Mouse (Mus musculus) G1E (cell line): ENCODE data around the gene Clint1. TPM values are rescaled to one million over a fixed set of nuclear protein-coding genes. Genes with fewer than 3 reads are reported as not detected.

Experiments used
- ATAC-seq: 2 replicates; pipeline ENCODE4 v1.8.0; 2016; ENCODE audit warnings: mild to moderate bottlenecking; ENCODE audit not compliant: insufficient number of reproducible peaks, poor library complexity, low FRiP score, severe bottlenecking; ENCODE audit errors: extremely low read depth
- DNase-seq: peaks from one replicate; pipeline ENCODE4 v3.0.0; 2012; ENCODE audit warnings: low spot score
- H3K27me3 ChIP-seq: 2 replicates; pipeline ENCODE4 v1.6.1; 2012; ENCODE audit warnings: mild to moderate bottlenecking, low read length, inconsistent platforms; ENCODE audit not compliant: insufficient read depth
- H3K36me3 ChIP-seq: replicated peaks from 2 replicates; pipeline ENCODE3; 2012; ENCODE audit warnings: mild to moderate bottlenecking, inconsistent platforms
- H3K4me1 ChIP-seq: 2 replicates; pipeline ENCODE4 v1.6.1; 2012; ENCODE audit warnings: low read depth, low read length, inconsistent platforms, mixed read lengths; ENCODE audit not compliant: insufficient read depth
- H3K4me3 ChIP-seq: 2 replicates; pipeline ENCODE4 v1.5.1; 2012; ENCODE audit warnings: low read depth, mild to moderate bottlenecking, inconsistent platforms, low read length, moderate library complexity, mixed read lengths
- H3K9me3 ChIP-seq: replicated peaks from 2 replicates; pipeline ENCODE4 v1.6.1; 2012; ENCODE audit warnings: inconsistent platforms
- CTCF ChIP-seq: IDR thresholded peaks from 2 replicates; pipeline ENCODE4 v1.5.1; 2012; ENCODE audit warnings: low read depth, low read length, inconsistent platforms, mixed read lengths
- GATA1 ChIP-seq: IDR thresholded peaks from 2 replicates; pipeline ENCODE4 v1.6.1; 2012; ENCODE audit warnings: borderline replicate concordance, low read length, inconsistent platforms, mixed read lengths
- GATA2 ChIP-seq: IDR thresholded peaks from 2 replicates; pipeline ENCODE4 v1.6.1; 2012; ENCODE audit warnings: low read depth, low read length, inconsistent platforms, borderline replicate concordance
- POLR2AphosphoS5 ChIP-seq: IDR thresholded peaks from 2 replicates; pipeline ENCODE4 v1.6.1; 2012; ENCODE audit warnings: low read depth, low read length, inconsistent platforms; ENCODE audit not compliant: insufficient replicate concordance
- TAL1 ChIP-seq: conservative IDR thresholded peaks from 2 replicates; pipeline ENCODE4 v1.6.1; 2012; ENCODE audit warnings: low read depth, low read length, inconsistent platforms, mixed read lengths
- polyA plus RNA-seq: library from polyadenylated mRNA; stranded (reverse); fragments of >175 nt; gene quantifications from 2 replicates; pipeline ENCODE4 v1.2.3, GENCODE M21; 2012
- total RNA-seq, 2 experiments: library from RNA; stranded (forward) in 1 of 2; stranded (reverse) in 1 of 2; fragments of 200-1000 nt in 1 of 2; fragments of >200 nt in 1 of 2; fragmentation: Nextera tagmentation in 1 of 2; gene quantifications; 2 replicates each; pipeline ENCODE4 v1.2.3; 2014 to 2017

Clint1 gene
- total and polyA plus RNA-seq, 3 experiments = 112 to 386 (median 259) TPM

DNA sequence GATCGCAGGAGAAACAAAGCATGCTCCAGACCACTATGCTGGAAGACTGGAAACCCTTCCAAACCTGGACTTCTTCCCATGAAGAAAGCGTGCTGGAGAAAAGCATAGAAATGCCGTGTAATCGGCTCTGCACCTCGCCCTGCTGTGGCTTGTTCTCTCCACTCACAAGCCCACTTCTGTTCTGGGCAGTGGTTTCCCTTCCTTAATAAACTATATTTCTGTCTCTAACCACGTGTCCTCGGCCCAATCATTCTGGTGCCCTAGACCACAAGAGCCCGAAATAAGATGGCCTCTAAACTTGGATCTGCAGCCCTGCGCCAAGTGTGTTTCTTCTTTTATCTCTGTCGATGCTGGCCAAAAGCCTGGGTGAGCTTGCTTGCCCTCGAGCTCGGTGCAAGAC is 44.0 kb upstream of the Clint1 start:
- peaks cover 83% of the 10 kb centered on the region for H3K4me1 ChIP-seq
- H3K36me3 ChIP-seq = no peaks in the 10 kb centered on the region
- no peak for DNase-seq
- TF ChIP-seq GATA1 (no peak), POLR2AphosphoS5 (no peak), GATA2 (no peak), CTCF (no peak), TAL1 (no peak)
- ATAC-seq = no peak
- no peaks in the 10 kb centered on the region for H3K27me3 ChIP-seq
- peak overlapping the region; percentile 21; the same call in 1 of the 2 replicates for H3K4me3 ChIP-seq
- H3K9me3 ChIP-seq = no peaks in the 10 kb centered on the region

DNA sequence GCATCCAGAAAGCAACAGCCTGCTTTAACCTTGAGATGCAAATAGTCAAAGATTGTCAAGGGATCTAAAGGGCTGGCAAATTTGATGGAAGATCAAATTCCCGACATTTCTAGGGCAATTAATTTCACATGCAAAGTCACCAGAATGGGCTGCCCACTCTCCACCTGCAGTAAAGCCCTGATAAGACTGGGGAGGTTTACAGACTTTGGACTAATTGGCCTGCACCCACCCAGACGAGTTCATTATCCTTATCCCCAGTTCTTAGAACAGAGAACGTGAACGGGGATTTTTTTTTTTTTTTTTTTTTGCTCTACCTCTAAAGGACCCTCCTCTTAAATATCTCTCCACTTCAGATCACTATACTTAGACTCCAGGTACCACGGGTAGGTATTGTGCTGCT is 42.4 kb upstream of the Clint1 start:
- Histone ChIP-seq H3K4me1 (peaks cover 77% of the 10 kb centered on the region), H3K4me3 (no peak overlapping the region; the same call in 1 of the 2 replicates), H3K9me3 (no peaks in the 10 kb centered on the region), H3K27me3 (no peaks in the 10 kb centered on the region), H3K36me3 (no peaks in the 10 kb centered on the region)
- TF ChIP-seq GATA2 (no peak), TAL1 (no peak), CTCF (no peak), GATA1 (no peak), POLR2AphosphoS5 (no peak)
- DNase-seq = no peak
- ATAC-seq = no peak

DNA sequence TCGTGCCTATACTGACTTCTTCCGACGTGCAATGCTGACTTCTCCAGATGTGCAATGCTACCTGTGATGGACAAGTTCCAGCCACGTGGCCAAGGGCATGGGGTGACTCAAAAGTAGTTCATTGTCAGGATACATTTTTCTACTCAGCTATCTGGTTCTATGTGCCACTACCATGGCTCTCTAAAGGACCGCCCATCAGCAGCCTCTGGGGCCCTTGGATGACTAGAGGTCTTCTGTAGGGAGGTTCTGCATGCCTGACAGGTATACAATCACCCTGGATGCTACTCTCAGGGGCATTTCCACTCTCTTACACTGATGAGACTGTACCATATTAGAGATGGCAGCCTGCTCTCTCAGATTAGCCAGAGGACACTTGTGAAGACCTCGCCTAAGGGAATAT is 41.8 kb upstream of the Clint1 start:
- Histone ChIP-seq H3K36me3 (no peaks in the 10 kb centered on the region), H3K4me3 (no peak overlapping the region; the same call in 1 of the 2 replicates), H3K9me3 (no peaks in the 10 kb centered on the region), H3K27me3 (no peaks in the 10 kb centered on the region), H3K4me1 (peaks cover 72% of the 10 kb centered on the region)
- no peak for DNase-seq
- no peak for TF ChIP-seq TAL1
- TF ChIP-seq GATA1 = no peak
- no peak for TF ChIP-seq GATA2
- TF ChIP-seq CTCF = no peak
- TF ChIP-seq POLR2AphosphoS5 = no peak
- ATAC-seq = no peak

DNA sequence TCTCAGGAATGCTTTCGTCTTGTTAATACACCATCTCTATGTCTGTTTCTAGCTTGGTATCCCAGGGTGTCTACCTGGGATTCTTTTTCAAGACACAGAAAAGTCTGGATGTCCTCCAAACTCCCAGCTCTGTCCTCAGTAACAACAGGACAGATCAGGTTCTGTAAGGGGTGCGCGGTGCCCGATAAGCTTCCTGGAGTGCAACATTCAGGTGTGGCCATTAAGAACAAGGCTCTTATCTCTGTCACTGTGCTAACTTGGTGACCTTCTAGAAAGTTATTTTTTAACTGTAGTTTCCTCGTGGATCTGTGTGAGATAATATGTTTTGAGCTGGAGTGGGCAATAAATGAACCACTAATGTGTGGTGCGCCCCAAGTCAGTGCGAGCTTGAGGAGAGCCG is 41.0 kb upstream of the Clint1 start:
- Histone ChIP-seq H3K4me1 (peaks cover 67% of the 10 kb centered on the region), H3K9me3 (no peaks in the 10 kb centered on the region), H3K36me3 (no peaks in the 10 kb centered on the region), H3K27me3 (no peaks in the 10 kb centered on the region), H3K4me3 (no peak overlapping the region; the same call in 1 of the 2 replicates)
- no peak for TF ChIP-seq GATA1
- no peak for TF ChIP-seq CTCF
- no peak for TF ChIP-seq GATA2
- TF ChIP-seq TAL1 = no peak
- DNase-seq = no peak
- no peak for ATAC-seq

DNA sequence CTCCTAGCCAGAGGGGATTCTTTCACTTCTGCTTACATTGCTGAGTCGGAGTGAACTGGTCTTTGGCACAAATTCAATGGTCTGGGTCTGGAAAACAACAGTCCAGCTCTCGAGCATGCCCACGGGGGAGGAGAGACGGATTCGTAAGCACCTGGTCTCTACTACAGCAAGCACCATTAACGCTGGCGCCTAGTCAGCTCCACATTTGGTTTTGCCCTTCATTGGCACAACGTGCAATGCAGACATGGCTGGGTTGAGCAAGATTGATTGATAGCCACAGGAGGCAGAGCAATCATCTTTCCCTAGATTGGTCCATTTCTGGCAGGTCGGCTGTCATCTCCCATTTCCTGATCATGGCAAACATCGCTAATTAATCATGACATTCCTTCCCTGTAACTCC is 36.2 kb upstream of the Clint1 start:
- DNase-seq (no peak), ATAC-seq (no peak)
- no peaks in the 10 kb centered on the region for H3K9me3 ChIP-seq
- peaks cover 24% of the 10 kb centered on the region for H3K4me1 ChIP-seq
- H3K36me3 ChIP-seq = no peaks in the 10 kb centered on the region
- no peak for TF ChIP-seq GATA1
- TF ChIP-seq CTCF = no peak
- no peak overlapping the region for H3K4me3 ChIP-seq
- H3K27me3 ChIP-seq = no peaks in the 10 kb centered on the region

DNA sequence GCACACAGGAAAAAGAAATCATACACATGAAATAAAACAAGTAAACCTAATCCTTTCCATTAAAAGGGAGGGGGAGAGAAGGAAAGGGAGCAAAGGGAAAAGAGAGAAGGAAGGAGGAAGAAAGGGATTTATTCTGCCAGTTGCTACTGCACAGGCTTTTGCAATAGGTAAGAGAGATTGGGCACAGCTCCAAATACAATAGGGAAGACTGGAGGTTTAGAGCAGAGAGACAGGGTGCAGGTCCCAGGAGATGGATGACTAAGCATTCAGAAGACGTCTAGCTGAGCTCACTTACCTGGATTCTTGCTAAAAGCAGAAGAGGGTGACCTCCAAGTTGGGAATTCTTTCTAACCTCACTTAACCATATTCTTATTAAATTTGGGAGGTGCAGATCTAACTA is 35.1 kb upstream of the Clint1 start:
- ATAC-seq = no peak

DNA sequence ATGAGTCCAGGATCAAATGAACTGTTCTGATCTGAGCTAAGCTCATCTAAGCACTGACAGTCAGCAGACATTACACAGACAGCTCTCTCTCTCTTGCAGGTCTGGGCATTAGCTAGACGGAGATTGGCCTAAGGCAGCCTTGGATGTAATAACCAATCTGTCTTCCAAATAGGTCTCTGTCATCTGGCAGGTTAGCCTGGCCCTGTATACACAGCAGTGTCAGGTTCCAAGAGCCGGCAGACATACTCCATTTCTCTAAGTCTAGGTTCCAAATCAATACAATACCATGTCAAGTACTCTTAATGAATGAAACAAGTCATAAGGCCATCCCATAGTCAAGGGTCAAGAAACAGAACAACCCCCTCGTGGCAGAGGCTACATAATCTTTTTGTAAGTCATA is 33.9 kb upstream of the Clint1 start:
- Histone ChIP-seq H3K4me1 (peaks cover 15% of the 10 kb centered on the region), H3K27me3 (no peaks in the 10 kb centered on the region)
- TF ChIP-seq TAL1 = no peak
- no peak for TF ChIP-seq GATA2
- no peak for TF ChIP-seq POLR2AphosphoS5
- no peak for TF ChIP-seq CTCF
- TF ChIP-seq GATA1 = no peak

More for the DNA sequence above, 35.1 kb upstream of the Clint1 start:
- Histone ChIP-seq H3K36me3 (no peaks in the 10 kb centered on the region), H3K27me3 (no peaks in the 10 kb centered on the region), H3K4me3 (no peak overlapping the region), H3K4me1 (peaks cover 19% of the 10 kb centered on the region), H3K9me3 (no peaks in the 10 kb centered on the region)
- TF ChIP-seq POLR2AphosphoS5 (no peak), GATA1 (no peak), TAL1 (no peak), GATA2 (no peak), CTCF (no peak)
- DNase-seq = no peak

More for the DNA sequence above, 33.9 kb upstream of the Clint1 start:
- no peak overlapping the region for H3K4me3 ChIP-seq
- DNase-seq = no peak
- ATAC-seq = no peak
- no peaks in the 10 kb centered on the region for H3K36me3 ChIP-seq
- H3K9me3 ChIP-seq = no peaks in the 10 kb centered on the region
